In the genomic region with DNA sequence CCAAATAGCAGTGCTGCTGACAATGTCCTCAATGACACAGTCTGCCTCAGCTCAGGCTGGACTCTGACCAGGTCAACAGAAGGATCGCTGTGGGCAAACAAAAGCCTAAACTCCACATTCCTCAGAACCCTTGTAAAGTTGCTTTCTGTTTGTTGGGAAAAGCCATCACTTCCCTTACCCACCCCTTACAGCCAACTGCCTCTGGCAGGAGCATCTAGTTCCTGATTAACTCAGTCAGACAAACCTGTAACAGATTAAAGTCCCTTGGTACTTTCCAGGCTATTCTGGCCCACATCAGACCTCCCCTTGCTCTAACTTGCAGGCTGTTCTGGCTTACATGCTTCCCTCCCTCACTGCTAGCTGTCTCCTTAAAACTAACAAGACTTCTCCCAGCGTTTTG, we compare ENCODE assay signal across 8 mouse cellular contexts.
A peak's percentile ranks its signal among the peaks of the same experiment; 100 is the strongest.
DNase-seq lines count a peak whose midpoint lies in the region; ATAC-seq and TF ChIP-seq lines count a peak whose summit lies in the region.
"Had no signal": no experiment of that assay in that cellular context is flagged by ENCODE, and none has a peak within 500 bp of the region (broad histone marks: within the 10 kb centered on the region; RNA-seq: fewer than 3 reads in every experiment).

No protein-coding gene starts in this region.

- H3K27me3 ChIP-seq in embryonic facial prominence, embryonic 10.5 days (replicated peaks; ENCODE audit: low read depth, poor library complexity, severe bottlenecking) = no peaks in the 10 kb centered on the region
- no peaks in the 10 kb centered on the region for H3K27me3 ChIP-seq in kidney, adult 2 months (replicated peaks; ENCODE audit: control insufficient read depth, insufficient read depth, low read length)
- no peaks in the 10 kb centered on the region for H3K27me3 ChIP-seq in liver, embryonic 16.5 days (ENCODE audit: control insufficient read depth, insufficient read depth, low read depth, low read length)
- H3K27me3 ChIP-seq: hindbrain, embryonic 15.5 days had no signal

- peak; percentile 90 for ATAC-seq in liver, embryonic 16.5 days (ENCODE audit: low read depth)
- ATAC-seq in erythroblast, adult 5-6 weeks (replicated peaks; ENCODE audit: low FRiP score, poor library complexity, severe bottlenecking) = no peak

- no peak for TF ChIP-seq CTCF in kidney, adult 2 months (conservative IDR thresholded peaks at IDR 0.05; ENCODE audit: insufficient read depth, insufficient read length, low read depth, low read length)

- peak overlapping the region; percentile 72 for H3K27ac ChIP-seq in embryonic facial prominence, embryonic 10.5 days (replicated peaks)
- H3K27ac ChIP-seq in kidney, adult 2 months (ENCODE audit: insufficient read depth, low read depth, low read length) = peak overlapping the region; percentile 95
- H3K27ac ChIP-seq in liver, embryonic 16.5 days (ENCODE audit: low read length) = peak overlapping the region; percentile 73
- H3K27ac ChIP-seq: hindbrain, embryonic 15.5 days had no signal

- no peaks in the 10 kb centered on the region for H3K36me3 ChIP-seq in embryonic facial prominence, embryonic 10.5 days (replicated peaks)
- H3K36me3 ChIP-seq in kidney, adult 2 months (ENCODE audit: control insufficient read depth, insufficient read depth, low read length) = no peaks in the 10 kb centered on the region
- no peaks in the 10 kb centered on the region for H3K36me3 ChIP-seq in liver, embryonic 16.5 days (ENCODE audit: control insufficient read depth, insufficient read depth)
- H3K36me3 ChIP-seq: hindbrain, embryonic 15.5 days had no signal

- DNase-seq in Muller cell, postnatal 12 days (ENCODE audit: inconsistent ontology term) = peak; percentile 68
- DNase-seq in embryonic facial prominence, embryonic 10.5 days (ENCODE audit: low spot score) = peak; percentile 60
- DNase-seq in kidney, adult 2 months = peak; percentile 94
- no peak for DNase-seq in adrenal gland, postnatal 14 days
- DNase-seq in cerebellum, postnatal 25 days = no peak

- no peak overlapping the region for H3K4me2 ChIP-seq in liver, embryonic 16.5 days (ENCODE audit: low read depth, low read length)
- H3K4me2 ChIP-seq: hindbrain, embryonic 15.5 days had no signal

- H3K9me3 ChIP-seq in embryonic facial prominence, embryonic 10.5 days = no peaks in the 10 kb centered on the region
- no peaks in the 10 kb centered on the region for H3K9me3 ChIP-seq in liver, embryonic 16.5 days (replicated peaks; ENCODE audit: control insufficient read depth, low read length)
- H3K9me3 ChIP-seq: hindbrain, embryonic 15.5 days had no signal

- peaks cover 15% of the 10 kb centered on the region for H3K4me1 ChIP-seq in embryonic facial prominence, embryonic 10.5 days
- H3K4me1 ChIP-seq in kidney, adult 2 months (ENCODE audit: control insufficient read depth, insufficient read depth, low read length) = peaks cover 35% of the 10 kb centered on the region
- no peaks in the 10 kb centered on the region for H3K4me1 ChIP-seq in liver, embryonic 16.5 days (ENCODE audit: control insufficient read depth, low read depth, low read length)
- H3K4me1 ChIP-seq: hindbrain, embryonic 15.5 days had no signal

- H3K4me3 ChIP-seq in embryonic facial prominence, embryonic 10.5 days = no peak overlapping the region
- H3K4me3 ChIP-seq in kidney, adult 2 months (ENCODE audit: insufficient read depth, low read depth, low read length) = no peak overlapping the region
- H3K4me3 ChIP-seq in liver, embryonic 16.5 days (ENCODE audit: low read depth, low read length) = no peak overlapping the region
- H3K4me3 ChIP-seq: hindbrain, embryonic 15.5 days had no signal

- H3K9ac ChIP-seq in liver, embryonic 16.5 days (ENCODE audit: low read depth, low read length) = no peak overlapping the region
- H3K9ac ChIP-seq: hindbrain, embryonic 15.5 days had no signal

- 37% methylated on average over 2 of the region's 2 CpGs for WGBS in embryonic facial prominence, embryonic 10.5 days
- 6% methylated on average over 2 of the region's 2 CpGs for WGBS in kidney, adult 2 months
- 29% methylated on average over 2 of the region's 2 CpGs for WGBS in liver, embryonic 16.5 days (ENCODE audit: insufficient replicate concordance)

- no peak for TF ChIP-seq POLR2A in kidney, adult 2 months (IDR thresholded peaks at IDR 0.05; ENCODE audit: low read depth, low read length)

Comparison
In these comparisons a context has a peak if more than half of its experiments do, and no peak if none do; other contexts are left out.
1. DNase-seq: peak in Muller cell, postnatal 12 days (single experiment), embryonic facial prominence, embryonic 10.5 days (single experiment) and kidney, adult 2 months (single experiment); none in adrenal gland, postnatal 14 days (single experiment) and cerebellum, postnatal 25 days (0 of 2).
2. Peak in every context shown above with its lines, with median percentiles within 50 percentile points of each other: H3K27ac ChIP-seq.